8 mouse cellular contexts compared by ENCODE assay signal in genomic region chr2:33179171-33179929, GRCm38 (mm10). TPM values are rescaled to one million over a fixed set of nuclear protein-coding genes. Genes with fewer than 3 reads are reported as not detected.
DNase-seq lines count a peak whose midpoint lies in the region; ATAC-seq and TF ChIP-seq lines count a peak whose summit lies in the region.

No protein-coding gene starts in this region.

- H3K4me3 ChIP-seq in kidney, adult 2 months (ENCODE audit: insufficient read depth, low read depth, low read length) = no peak overlapping the region; the same call in 1 of the 2 replicates
- no peak overlapping the region for H3K4me3 ChIP-seq in brown adipose tissue, adult 24 weeks (ENCODE audit: insufficient read depth, low read depth, low read length)
- H3K4me3 ChIP-seq in hindbrain, embryonic 12.5 days = no peak overlapping the region
- H3K4me3 ChIP-seq in midbrain, embryonic 14.5 days (replicated peaks; ENCODE audit: low read depth, low read length) = no peak overlapping the region

- H3K27ac ChIP-seq in kidney, adult 2 months (ENCODE audit: insufficient read depth, low read depth, low read length) = peak overlapping the region; percentile 94
- H3K27ac ChIP-seq in brown adipose tissue, adult 24 weeks (replicated peaks; ENCODE audit: low read depth, low read length) = peak overlapping the region; percentile 58
- peak overlapping the region; percentile 30 for H3K27ac ChIP-seq in hindbrain, embryonic 12.5 days
- peak overlapping the region; percentile 6; the same call in 1 of the 2 replicates for H3K27ac ChIP-seq in midbrain, embryonic 14.5 days (replicated peaks; ENCODE audit: low read depth, low read length)

- no peaks in the 10 kb centered on the region for H3K27me3 ChIP-seq in kidney, adult 2 months (replicated peaks; ENCODE audit: control insufficient read depth, insufficient read depth, low read length)
- H3K27me3 ChIP-seq in hindbrain, embryonic 12.5 days = no peaks in the 10 kb centered on the region
- H3K27me3 ChIP-seq in midbrain, embryonic 14.5 days (ENCODE audit: control insufficient read depth, insufficient read depth, low read length) = no peaks in the 10 kb centered on the region

- no peak for TF ChIP-seq POLR2A in kidney, adult 2 months (IDR thresholded peaks at IDR 0.05; ENCODE audit: low read depth, low read length)

- H3K9me3 ChIP-seq in hindbrain, embryonic 12.5 days (replicated peaks) = no peaks in the 10 kb centered on the region
- H3K9me3 ChIP-seq in midbrain, embryonic 14.5 days (ENCODE audit: control insufficient read depth, low read length) = no peaks in the 10 kb centered on the region

- H3K4me1 ChIP-seq in kidney, adult 2 months (ENCODE audit: control insufficient read depth, insufficient read depth, low read length) = peaks cover 24% of the 10 kb centered on the region
- H3K4me1 ChIP-seq in brown adipose tissue, adult 24 weeks (ENCODE audit: control insufficient read depth, insufficient read depth, insufficient read length, low read length) = peaks cover 10% of the 10 kb centered on the region
- H3K4me1 ChIP-seq in hindbrain, embryonic 12.5 days = peaks cover 34% of the 10 kb centered on the region
- H3K4me1 ChIP-seq in midbrain, embryonic 14.5 days (ENCODE audit: control insufficient read depth, insufficient read depth, low read length) = peaks cover 32% of the 10 kb centered on the region

- no peak for ATAC-seq in hindbrain, embryonic 12.5 days (ENCODE audit: low FRiP score)
- ATAC-seq in midbrain, embryonic 14.5 days (ENCODE audit: low FRiP score, low TSS enrichment) = no peak

- H3K36me3 ChIP-seq in kidney, adult 2 months (ENCODE audit: control insufficient read depth, insufficient read depth, low read length) = no peaks in the 10 kb centered on the region
- no peaks in the 10 kb centered on the region for H3K36me3 ChIP-seq in hindbrain, embryonic 12.5 days
- H3K36me3 ChIP-seq in midbrain, embryonic 14.5 days (ENCODE audit: control insufficient read depth, insufficient read depth, low read length) = no peaks in the 10 kb centered on the region

- no peak for DNase-seq in kidney, adult 2 months
- DNase-seq in kidney, postnatal 25 days = no peak
- no peak for DNase-seq in midbrain, embryonic 14.5 days
- no peak for DNase-seq in right cerebral cortex, postnatal 4 days
- DNase-seq in layer of hippocampus, postnatal 25 days (ENCODE audit: extremely low spot score in 1 of 2, low spot score in 1 of 2) = no peak
- DNase-seq in right cerebral cortex, postnatal 25 days = no peak

- H3K4me2 ChIP-seq in hindbrain, embryonic 12.5 days (replicated peaks) = no peak overlapping the region
- H3K4me2 ChIP-seq in midbrain, embryonic 14.5 days (ENCODE audit: low read length) = no peak overlapping the region

- no peak for TF ChIP-seq CTCF in kidney, adult 2 months (conservative IDR thresholded peaks at IDR 0.05; ENCODE audit: insufficient read depth, insufficient read length, low read depth, low read length)

- WGBS in kidney, adult 2 months = 56% methylated on average over 14 of the region's 14 CpGs
- 55% methylated on average over 14 of the region's 14 CpGs for WGBS in hindbrain, embryonic 12.5 days
- WGBS in midbrain, embryonic 14.5 days = 47% methylated on average over 14 of the region's 14 CpGs

- 0 out of 2 replicates have a peak overlapping the region, but pooled peaks have one; percentile 24 for H3K9ac ChIP-seq in hindbrain, embryonic 12.5 days
- 0 out of 2 replicates have a peak overlapping the region, but pooled peaks have one; percentile 12 for H3K9ac ChIP-seq in midbrain, embryonic 14.5 days (replicated peaks; ENCODE audit: low read length)

RNA-seq across cellular contexts. Expression of gene Angptl2, which starts 36.5 kb away (rescaled TPM):
- polyA plus RNA-seq in kidney, adult 2 months (2012; rRNA removed) = 90.1 and 93.0 TPM in 2 replicates
- 32.8 and 34.1 TPM in 2 replicates for polyA plus RNA-seq in brown adipose tissue, adult 24 weeks (2012; ENCODE audit: insufficient read depth, insufficient read length, missing spikeins)
- 32.8 and 35.4 TPM in 2 replicates for polyA plus RNA-seq in hindbrain, embryonic 12.5 days (2016; fragmentation: Nextera tagmentation; extraction: Ambion mirVana)
- 2.1 and 10.1 TPM in 2 replicates for polyA plus RNA-seq in midbrain, embryonic 14.5 days (2014; fragmentation: Nextera tagmentation; extraction: Ambion mirVana)
- 1 to 10 TPM; 1.3 to 1.8 TPM for total RNA-seq in layer of hippocampus, postnatal 25 days (2021)

RNA-seq across cellular contexts. Expression of gene Garnl3, which starts 47.9 kb away (rescaled TPM):
- 1.1 and 1.2 TPM in 2 replicates for polyA plus RNA-seq in kidney, adult 2 months (2012; rRNA removed)
- 3.6 and 17.9 TPM in 2 replicates for polyA plus RNA-seq in brown adipose tissue, adult 24 weeks (2012; ENCODE audit: insufficient read depth, insufficient read length, missing spikeins)
- polyA plus RNA-seq in hindbrain, embryonic 12.5 days (2016; fragmentation: Nextera tagmentation; extraction: Ambion mirVana) = 20.6 and 24.2 TPM in 2 replicates
- 44.4 and 51.1 TPM in 2 replicates for polyA plus RNA-seq in midbrain, embryonic 14.5 days (2014; fragmentation: Nextera tagmentation; extraction: Ambion mirVana)
- 10 to 100 TPM; 37.5 to 44.8 TPM for total RNA-seq in layer of hippocampus, postnatal 25 days (2021)

Comparison
In these comparisons a context has a peak if more than half of its experiments do, and no peak if none do; other contexts are left out.
1. H3K27ac ChIP-seq: peak in every context shown above with its lines; median percentile 94 in kidney, adult 2 months; 58 in brown adipose tissue, adult 24 weeks; 30 in hindbrain, embryonic 12.5 days; 6 in midbrain, embryonic 14.5 days.